Mouse (Mus musculus) kidney, embryonic 15.5 days (tissue): Measurements from ENCODE around the gene Vps41. TPM values are rescaled to one million over a fixed set of nuclear protein-coding genes. Genes with fewer than 3 reads are reported as not detected.

Experiments
- ATAC-seq: fragments of 200-750 bp; cut with Nextera tagmentation; replicated peaks from 2 replicates; pipeline ENCODE4 v1.8.0; 2017; ENCODE audit warnings: moderate TSS enrichment; ENCODE audit not compliant: low FRiP score
- H3K27ac ChIP-seq: fragments of 300-500 bp; sonication (generic); 2 replicates; pipeline ENCODE4 v1.5.1; 2015; ENCODE audit warnings: mild to moderate bottlenecking, inconsistent platforms
- H3K27me3 ChIP-seq: fragments of 300-500 bp; sonication (generic); 2 replicates; pipeline ENCODE4 v1.6.1; 2015; ENCODE audit warnings: inconsistent platforms
- H3K36me3 ChIP-seq: fragments of 300-500 bp; sonication (generic); 2 replicates; pipeline ENCODE4 v1.6.1; 2015; ENCODE audit warnings: inconsistent platforms
- H3K4me1 ChIP-seq: fragments of 300-500 bp; sonication (generic); 2 replicates; pipeline ENCODE4 v1.6.1; 2015; ENCODE audit warnings: inconsistent platforms
- H3K4me2 ChIP-seq: fragments of 300-500 bp; sonication (generic); 2 replicates; pipeline ENCODE4 v1.6.1; 2015; ENCODE audit warnings: moderate library complexity, mild to moderate bottlenecking, inconsistent platforms
- H3K4me3 ChIP-seq: fragments of 300-500 bp; sonication (generic); replicated peaks from 2 replicates; pipeline ENCODE4 v1.5.1; 2015; ENCODE audit warnings: mild to moderate bottlenecking, inconsistent platforms
- H3K9ac ChIP-seq: fragments of 300-500 bp; sonication (generic); 2 replicates; pipeline ENCODE4 v1.6.1; 2015; ENCODE audit warnings: mild to moderate bottlenecking, inconsistent platforms
- H3K9me3 ChIP-seq: fragments of 300-500 bp; sonication (generic); replicated peaks from 2 replicates; pipeline ENCODE4 v1.6.1; 2016; ENCODE audit warnings: inconsistent platforms
- WGBS: fragments of 180-500 bp; shearing (Covaris S2); methylation state at CpG from one replicate; pipeline ENCODE4 v1.1.7; 2015; ENCODE audit warnings: mixed read lengths; 5-methylcytosine and 5-hydroxymethylcytosine counted together
- polyA plus RNA-seq: library from polyadenylated mRNA; unstranded; fragments of >200 nt; fragmentation: Nextera tagmentation; extraction: Ambion mirVana; gene quantifications from 2 replicates; pipeline ENCODE4 v1.2.1, GENCODE M21; 2015

The Vps41 gene
- polyA plus RNA-seq, 1 experiment from 2014 or later, result 61.1 TPM

GRCm38 (mm10) chr13:18767893-18768292 lies 50.8 kb downstream of the Vps41 start:
- no peak overlapping the region for H3K4me2 ChIP-seq
- H3K36me3 ChIP-seq, result no peaks in the 10 kb centered on the region
- peaks cover 14% of the 10 kb centered on the region for H3K4me1 ChIP-seq
- ATAC-seq, result 0 out of 2 replicates have a peak, but pooled peaks have one; percentile 33
- no peak overlapping the region for H3K27ac ChIP-seq
- 7% methylated on average over 2 of the region's 2 CpGs for WGBS
- no peak overlapping the region for H3K9ac ChIP-seq
- no peaks in the 10 kb centered on the region for H3K9me3 ChIP-seq
- H3K4me3 ChIP-seq, result no peak overlapping the region
- no peaks in the 10 kb centered on the region for H3K27me3 ChIP-seq

- Histone ChIP-seq H3K9ac (no peak overlapping the region), H3K36me3 (no peaks in the 10 kb centered on the region), H3K4me1 (peaks cover 14% of the 10 kb centered on the region), H3K27me3 (no peaks in the 10 kb centered on the region), H3K9me3 (no peaks in the 10 kb centered on the region), H3K4me3 (no peak overlapping the region), H3K27ac (no peak overlapping the region), H3K4me2 (no peak overlapping the region)
- no peak for ATAC-seq
- WGBS, result 58% methylated on average over 3 of the region's 3 CpGs
These were observed 51.4 kb downstream of the Vps41 start for GRCm38 (mm10) chr13:18768495-18768894.

- H3K9me3 ChIP-seq, result no peaks in the 10 kb centered on the region
- WGBS, result 92% methylated on average over 8 of the region's 8 CpGs
- no peak for ATAC-seq
- H3K27ac ChIP-seq, result no peak overlapping the region
- H3K4me2 ChIP-seq, result no peak overlapping the region
- H3K4me3 ChIP-seq, result no peak overlapping the region
- H3K4me1 ChIP-seq, result no peaks in the 10 kb centered on the region
- H3K36me3 ChIP-seq, result no peaks in the 10 kb centered on the region
- no peak overlapping the region for H3K9ac ChIP-seq
- H3K27me3 ChIP-seq, result no peaks in the 10 kb centered on the region
These were observed 56.5 kb downstream of the Vps41 start for GRCm38 (mm10) chr13:18773437-18774198.

- no peak for ATAC-seq
- Histone ChIP-seq H3K4me3 (no peak overlapping the region), H3K4me1 (no peaks in the 10 kb centered on the region), H3K27me3 (no peaks in the 10 kb centered on the region), H3K4me2 (no peak overlapping the region), H3K27ac (no peak overlapping the region), H3K9me3 (no peaks in the 10 kb centered on the region), H3K9ac (no peak overlapping the region), H3K36me3 (no peaks in the 10 kb centered on the region)
- 71% methylated on average over 2 of the region's 2 CpGs for WGBS
These were observed 64.2 kb downstream of the Vps41 start for GRCm38 (mm10) chr13:18781250-18781649.

GRCm38 (mm10) chr13:18785702-18786101 lies 68.6 kb downstream of the Vps41 start:
- H3K4me1 ChIP-seq, result 0 out of 2 replicates have a peak, but pooled peaks cover 5% of the 10 kb centered on the region
- no peaks in the 10 kb centered on the region for H3K9me3 ChIP-seq
- H3K4me2 ChIP-seq, result no peak overlapping the region
- H3K27me3 ChIP-seq, result no peaks in the 10 kb centered on the region
- H3K36me3 ChIP-seq, result no peaks in the 10 kb centered on the region
- H3K9ac ChIP-seq, result no peak overlapping the region
- WGBS, result 34% methylated on average over 1 of the region's 1 CpGs
- ATAC-seq, result no peak
- H3K27ac ChIP-seq, result no peak overlapping the region
- no peak overlapping the region for H3K4me3 ChIP-seq

GRCm38 (mm10) chr13:18788040-18788439 lies 71.0 kb downstream of the Vps41 start:
- ATAC-seq, result no peak
- no peaks in the 10 kb centered on the region for H3K27me3 ChIP-seq
- no peak overlapping the region for H3K27ac ChIP-seq
- no peaks in the 10 kb centered on the region for H3K36me3 ChIP-seq
- H3K4me3 ChIP-seq, result no peak overlapping the region
- no peak overlapping the region for H3K4me2 ChIP-seq
- H3K9ac ChIP-seq, result no peak overlapping the region
- 0 out of 2 replicates have a peak, but pooled peaks cover 5% of the 10 kb centered on the region for H3K4me1 ChIP-seq
- no peaks in the 10 kb centered on the region for H3K9me3 ChIP-seq
- 91% methylated on average over 4 of the region's 4 CpGs for WGBS

GRCm38 (mm10) chr13:18788689-18789088 lies 71.6 kb downstream of the Vps41 start:
- 66% methylated on average over 2 of the region's 2 CpGs for WGBS
- no peak overlapping the region for H3K4me3 ChIP-seq
- no peak for ATAC-seq
- H3K27me3 ChIP-seq, result no peaks in the 10 kb centered on the region
- H3K36me3 ChIP-seq, result no peaks in the 10 kb centered on the region
- H3K4me2 ChIP-seq, result no peak overlapping the region
- no peak overlapping the region for H3K9ac ChIP-seq
- 0 out of 2 replicates have a peak overlapping the region, but pooled peaks have one; percentile 11 for H3K27ac ChIP-seq
- 0 out of 2 replicates have a peak, but pooled peaks cover 5% of the 10 kb centered on the region for H3K4me1 ChIP-seq
- no peaks in the 10 kb centered on the region for H3K9me3 ChIP-seq

- Histone ChIP-seq H3K9me3 (no peaks in the 10 kb centered on the region), H3K4me1 (0 out of 2 replicates have a peak, but pooled peaks cover 5% of the 10 kb centered on the region), H3K9ac (no peak overlapping the region), H3K27me3 (no peaks in the 10 kb centered on the region), H3K4me2 (no peak overlapping the region), H3K27ac (peak overlapping the region; percentile 14), H3K4me3 (no peak overlapping the region), H3K36me3 (no peaks in the 10 kb centered on the region)
- 77% methylated on average over 4 of the region's 4 CpGs for WGBS
- ATAC-seq, result no peak
These were observed 72.6 kb downstream of the Vps41 start for GRCm38 (mm10) chr13:18789662-18790061.

GRCm38 (mm10) chr13:18790086-18790485 lies 73.0 kb downstream of the Vps41 start:
- H3K4me2 ChIP-seq, result no peak overlapping the region
- H3K9ac ChIP-seq, result no peak overlapping the region
- H3K27me3 ChIP-seq, result no peaks in the 10 kb centered on the region
- H3K4me3 ChIP-seq, result no peak overlapping the region
- no peak overlapping the region; the same call in 1 of the 2 replicates for H3K27ac ChIP-seq
- H3K4me1 ChIP-seq, result 0 out of 2 replicates have a peak, but pooled peaks cover 5% of the 10 kb centered on the region
- no peaks in the 10 kb centered on the region for H3K9me3 ChIP-seq
- H3K36me3 ChIP-seq, result no peaks in the 10 kb centered on the region
- no peak for ATAC-seq
- 70% methylated on average over 6 of the region's 6 CpGs for WGBS

- WGBS, result 63% methylated on average over 4 of the region's 4 CpGs
- no peak overlapping the region for H3K9ac ChIP-seq
- H3K9me3 ChIP-seq, result no peaks in the 10 kb centered on the region
- no peaks in the 10 kb centered on the region for H3K27me3 ChIP-seq
- 0 out of 2 replicates have a peak, but pooled peaks cover 5% of the 10 kb centered on the region for H3K4me1 ChIP-seq
- H3K4me2 ChIP-seq, result no peak overlapping the region
- H3K36me3 ChIP-seq, result no peaks in the 10 kb centered on the region
- no peak overlapping the region for H3K27ac ChIP-seq
- ATAC-seq, result no peak
- no peak overlapping the region for H3K4me3 ChIP-seq
These were observed 74.2 kb downstream of the Vps41 start for GRCm38 (mm10) chr13:18791314-18791713.

GRCm38 (mm10) chr13:18791724-18792123 lies 74.6 kb downstream of the Vps41 start:
- H3K9me3 ChIP-seq, result no peaks in the 10 kb centered on the region
- H3K27me3 ChIP-seq, result no peaks in the 10 kb centered on the region
- ATAC-seq, result no peak
- H3K9ac ChIP-seq, result no peak overlapping the region
- 0 out of 2 replicates have a peak, but pooled peaks cover 5% of the 10 kb centered on the region for H3K4me1 ChIP-seq
- 88% methylated on average over 2 of the region's 2 CpGs for WGBS
- no peak overlapping the region for H3K4me2 ChIP-seq
- no peaks in the 10 kb centered on the region for H3K36me3 ChIP-seq
- no peak overlapping the region for H3K27ac ChIP-seq
- no peak overlapping the region for H3K4me3 ChIP-seq

GRCm38 (mm10) chr13:18794454-18794853 lies 77.4 kb downstream of the Vps41 start:
- H3K27me3 ChIP-seq, result no peaks in the 10 kb centered on the region

More at GRCm38 (mm10) chr13:18794454-18794853, 77.4 kb downstream of the Vps41 start:
- Histone ChIP-seq H3K9me3 (no peaks in the 10 kb centered on the region), H3K4me1 (0 out of 2 replicates have a peak, but pooled peaks cover 2% of the 10 kb centered on the region), H3K36me3 (no peaks in the 10 kb centered on the region), H3K9ac (no peak overlapping the region), H3K27ac (no peak overlapping the region), H3K4me2 (no peak overlapping the region), H3K4me3 (no peak overlapping the region)
- 49% methylated on average over 3 of the region's 3 CpGs for WGBS
- no peak for ATAC-seq
